Mouse (Mus musculus): ENCODE data around the gene Twf2.

GRCm38 (mm10) chr9:106237401-106237800, 34.5 kb downstream of the Twf2 start:
- TF ChIP-seq CTCF (IDR thresholded peaks at IDR 0.05) (no peak), EP300 (IDR thresholded peaks at IDR 0.05) (no peak)

All from lung, postnatal 0 days (tissue).